Mouse (Mus musculus) small intestine, adult 2 months (tissue): ENCODE results near the gene Gm136. TPM values are rescaled to one million over a fixed set of nuclear protein-coding genes. Genes with fewer than 3 reads are reported as not detected.
"Not testable (repeated sequence)": the region's sequence is repeated elsewhere in the genome, so short reads cannot be mapped to it uniquely, and the experiment has no call there.

ENCODE experiments used
- H3K27ac ChIP-seq: fragments of 200-500 bp; 2 replicates; pipeline ENCODE4 v1.5.1; 2012; ENCODE audit warnings: low read depth, low read length, control low read depth, inconsistent platforms; ENCODE audit not compliant: insufficient read depth
- H3K27me3 ChIP-seq: fragments of 200-500 bp; 2 replicates; pipeline ENCODE4 v1.6.1; 2012; ENCODE audit warnings: mild to moderate bottlenecking, moderate library complexity, low read length, inconsistent platforms; ENCODE audit not compliant: control insufficient read depth, insufficient read depth
- H3K36me3 ChIP-seq: fragments of 200-500 bp; 2 replicates; pipeline ENCODE4 v1.6.1; 2012; ENCODE audit warnings: mild to moderate bottlenecking, low read length, control low read depth, inconsistent platforms; ENCODE audit not compliant: control insufficient read depth, insufficient read depth
- H3K4me1 ChIP-seq: fragments of 200-500 bp; 2 replicates; pipeline ENCODE4 v1.6.1; 2012; ENCODE audit warnings: low read length, inconsistent platforms, mixed read lengths; ENCODE audit not compliant: control insufficient read depth, insufficient read depth, insufficient read length
- H3K4me3 ChIP-seq: fragments of 200-500 bp; 2 replicates; pipeline ENCODE4 v1.5.1; 2012; ENCODE audit warnings: low read depth, mild to moderate bottlenecking, control low read depth, inconsistent platforms, low read length, moderate library complexity
- CTCF ChIP-seq: fragments of 200-500 bp; IDR thresholded peaks from 2 replicates; pipeline ENCODE4 v1.5.1; 2012; ENCODE audit warnings: low read depth, mild to moderate bottlenecking, control low read depth, inconsistent platforms, low read length, moderate library complexity, mixed read lengths; ENCODE audit not compliant: insufficient replicate concordance, insufficient read length; ENCODE audit errors: extremely low read depth
- POLR2A ChIP-seq: fragments of 200-500 bp; IDR thresholded peaks from 2 replicates; pipeline ENCODE4 v1.6.1; 2012; ENCODE audit warnings: low read depth, mild to moderate bottlenecking, control low read depth, inconsistent platforms, low read length, moderate library complexity
- WGBS: fragments of 180-500 bp; shearing (Covaris S2); methylation state at CpG from one replicate; pipeline ENCODE4 v1.1.7; 2018; 5-methylcytosine and 5-hydroxymethylcytosine counted together
- polyA plus RNA-seq: library from polyadenylated mRNA; depleted of rRNA; stranded (reverse); fragments of >200 nt; gene quantifications from 2 replicates; pipeline ENCODE4 v1.2.3, GENCODE M21; 2012

The Gm136 gene
- polyA plus RNA-seq, 1 experiment: not detected

GRCm38 (mm10) chr4:34784865-34785264 is 28.8 kb upstream of the Gm136 start:
- H3K27me3 ChIP-seq: no peaks in the 10 kb centered on the region
- H3K4me1 ChIP-seq: no peaks in the 10 kb centered on the region
- no peak overlapping the region for H3K4me3 ChIP-seq
- no peaks in the 10 kb centered on the region for H3K36me3 ChIP-seq
- H3K27ac ChIP-seq: no peak overlapping the region
- WGBS: 81% methylated on average over 5 of the region's 5 CpGs
- TF ChIP-seq CTCF: no peak
- no peak for TF ChIP-seq POLR2A

GRCm38 (mm10) chr4:34782730-34783129 is 26.7 kb upstream of the Gm136 start:
- H3K4me1 ChIP-seq: no peaks in the 10 kb centered on the region
- no peaks in the 10 kb centered on the region for H3K27me3 ChIP-seq
- no peak overlapping the region for H3K27ac ChIP-seq
- no peaks in the 10 kb centered on the region for H3K36me3 ChIP-seq
- no peak overlapping the region for H3K4me3 ChIP-seq
- TF ChIP-seq POLR2A: no peak
- peak; percentile 11; the same call in 1 of the 2 replicates for TF ChIP-seq CTCF
- WGBS: 40% methylated on average over 4 of the region's 4 CpGs

GRCm38 (mm10) chr4:34777677-34778527 is 21.8 kb upstream of the Gm136 start, which contains the start of gene Smim8:
Gene Smim8, minus strand, starts transcription at chr4:34778423.
- Histone ChIP-seq H3K36me3 (no peaks in the 10 kb centered on the region), H3K4me1 (no peaks in the 10 kb centered on the region), H3K27me3 (no peaks in the 10 kb centered on the region), H3K4me3 (peak within 1 kb of the TSS; percentile 82), H3K27ac (peak within 1 kb of the TSS; percentile 57)
- 3% methylated on average over 40 of the region's 40 CpGs for WGBS
- TF ChIP-seq POLR2A (peak; percentile 94), CTCF (peak; percentile 89)

- no peaks in the 10 kb centered on the region for H3K27me3 ChIP-seq
- TF ChIP-seq POLR2A: no peak
- TF ChIP-seq CTCF: no peak
- 57% methylated on average over 8 of the region's 8 CpGs for WGBS
- no peaks in the 10 kb centered on the region for H3K4me1 ChIP-seq
- no peak overlapping the region for H3K4me3 ChIP-seq
- H3K36me3 ChIP-seq: peaks cover 19% of the 10 kb centered on the region
- H3K27ac ChIP-seq: no peak overlapping the region
Measured at GRCm38 (mm10) chr4:34771652-34772371, 15.7 kb upstream of the Gm136 start.

DNA sequence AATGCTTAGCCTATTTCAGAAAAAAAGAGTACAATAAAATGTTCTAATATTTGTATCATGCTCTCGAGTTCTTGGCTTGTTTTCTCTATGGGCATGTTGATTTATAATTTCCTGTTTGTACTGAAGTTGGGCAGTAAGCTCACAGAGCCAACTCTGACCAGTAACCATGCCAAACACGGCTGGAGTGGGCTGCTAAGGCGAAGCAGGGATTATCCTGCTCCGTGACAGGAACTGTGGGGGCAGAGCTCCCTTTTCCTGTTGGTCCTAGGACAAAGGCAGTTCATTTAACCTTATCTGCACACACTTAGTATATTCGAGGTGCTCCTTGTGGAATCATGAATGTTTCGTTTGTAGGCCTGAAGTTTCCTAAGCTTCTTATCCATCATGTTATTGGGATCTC is 6.8 kb downstream of the Gm136 start:
- no peaks in the 10 kb centered on the region for H3K27me3 ChIP-seq
- no peak overlapping the region for H3K4me3 ChIP-seq
- WGBS: 57% methylated on average over 6 of the region's 6 CpGs
- no peaks in the 10 kb centered on the region for H3K4me1 ChIP-seq
- TF ChIP-seq CTCF (no peak), POLR2A (no peak)
- no peaks in the 10 kb centered on the region for H3K36me3 ChIP-seq
- H3K27ac ChIP-seq: no peak overlapping the region

GRCm38 (mm10) chr4:34734461-34734860 is 21.6 kb downstream of the Gm136 start:
- Histone ChIP-seq H3K4me3 (no peak overlapping the region), H3K27me3 (peaks cover 7% of the 10 kb centered on the region; the same call in 1 of the 2 replicates), H3K4me1 (peaks cover 5% of the 10 kb centered on the region), H3K36me3 (no peaks in the 10 kb centered on the region), H3K27ac (no peak overlapping the region)
- WGBS: 79% methylated on average over 3 of the region's 3 CpGs
- TF ChIP-seq CTCF: no peak
- no peak for TF ChIP-seq POLR2A

GRCm38 (mm10) chr4:34733415-34733814 is 22.6 kb downstream of the Gm136 start:
- H3K27me3 ChIP-seq, H3K4me3 ChIP-seq, H3K36me3 ChIP-seq, H3K27ac ChIP-seq, H3K4me1 ChIP-seq: not testable (repeated sequence)
- peak; percentile 25; the same call in 1 of the 2 replicates for TF ChIP-seq CTCF
- 20% methylated on average over 2 of the region's 2 CpGs for WGBS
